Mouse (Mus musculus): ENCODE measurements around the gene Pla2g4c. TPM values are rescaled to one million over a fixed set of nuclear protein-coding genes. Genes with fewer than 3 reads are reported as not detected.

The Pla2g4c gene
- polyA plus RNA-seq, 1 experiment from 2014 or later: 1.0 TPM

Other genes starting within 250 kb of the Pla2g4c start
- gene Vmn1r85, start 229.5 kb upstream of the Pla2g4c start, polyA plus RNA-seq (2016; fragmentation: Nextera tagmentation; extraction: Ambion mirVana): not detected in 2 replicates
- gene Vmn1r86, start 204.7 kb upstream of the Pla2g4c start, polyA plus RNA-seq (2016; fragmentation: Nextera tagmentation; extraction: Ambion mirVana): not detected in 2 replicates
- not detected in 2 replicates for gene Vmn1r87, start 184.5 kb upstream of the Pla2g4c start, polyA plus RNA-seq (2016; fragmentation: Nextera tagmentation; extraction: Ambion mirVana)
- gene Vmn1r88, start 165.1 kb upstream of the Pla2g4c start, polyA plus RNA-seq (2016; fragmentation: Nextera tagmentation; extraction: Ambion mirVana): not detected in 2 replicates
- gene Vmn1r89, start 111.6 kb upstream of the Pla2g4c start, polyA plus RNA-seq (2016; fragmentation: Nextera tagmentation; extraction: Ambion mirVana): not detected in 2 replicates
- gene Lig1, start 47.4 kb upstream of the Pla2g4c start, polyA plus RNA-seq (2016; fragmentation: Nextera tagmentation; extraction: Ambion mirVana): 118 and 154 TPM in 2 replicates
- gene Zswim9, start 45.9 kb upstream of the Pla2g4c start, polyA plus RNA-seq (2016; fragmentation: Nextera tagmentation; extraction: Ambion mirVana): 10.4 and 11.2 TPM in 2 replicates
- not detected in 2 replicates for gene Cabp5, start 73.5 kb downstream of the Pla2g4c start, polyA plus RNA-seq (2016; fragmentation: Nextera tagmentation; extraction: Ambion mirVana)
- gene Bsph1, start 126.2 kb downstream of the Pla2g4c start, polyA plus RNA-seq (2016; fragmentation: Nextera tagmentation; extraction: Ambion mirVana): not detected in 2 replicates
- not detected in 2 replicates for gene Bsph2, start 246.4 kb downstream of the Pla2g4c start, polyA plus RNA-seq (2016; fragmentation: Nextera tagmentation; extraction: Ambion mirVana)

Measured in hindbrain, embryonic 10.5 days (tissue).